Mouse (Mus musculus): ENCODE results near the gene Tmprss11e.

Tmprss11e gene

GRCm38 (mm10) chr5:86745715-86746114, at the start of gene Tmprss11e:
Tmprss11e (minus strand) TSS chr5:86745815.
- DNase-seq (ENCODE audit: low spot score in 2 of 2) = no peak

GRCm38 (mm10) chr5:86792807-86793206, 47.2 kb upstream of the Tmprss11e start:
- DNase-seq (ENCODE audit: low spot score in 2 of 2) = no peak

DNA sequence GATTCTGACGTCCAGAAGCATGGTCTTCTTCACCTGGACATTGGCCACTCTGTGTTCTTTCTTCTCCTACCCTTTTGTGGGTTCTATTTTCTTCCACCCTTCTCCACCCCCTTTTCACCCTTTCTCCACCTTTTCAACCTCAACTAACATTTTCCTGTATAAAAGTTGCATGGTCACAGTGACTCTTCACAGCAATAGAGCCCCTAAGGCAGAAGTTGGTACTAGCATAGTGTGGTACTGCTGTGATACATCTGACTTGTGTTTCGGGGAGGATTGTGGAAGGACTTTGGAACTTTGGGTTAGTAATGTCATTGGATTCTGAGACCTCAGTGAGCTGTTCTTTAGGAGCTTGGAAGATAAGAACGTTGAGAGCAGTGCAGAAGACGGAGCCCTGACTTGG, 46.6 kb upstream of the Tmprss11e start:
- no peak for DNase-seq (ENCODE audit: low spot score in 2 of 2)

DNA sequence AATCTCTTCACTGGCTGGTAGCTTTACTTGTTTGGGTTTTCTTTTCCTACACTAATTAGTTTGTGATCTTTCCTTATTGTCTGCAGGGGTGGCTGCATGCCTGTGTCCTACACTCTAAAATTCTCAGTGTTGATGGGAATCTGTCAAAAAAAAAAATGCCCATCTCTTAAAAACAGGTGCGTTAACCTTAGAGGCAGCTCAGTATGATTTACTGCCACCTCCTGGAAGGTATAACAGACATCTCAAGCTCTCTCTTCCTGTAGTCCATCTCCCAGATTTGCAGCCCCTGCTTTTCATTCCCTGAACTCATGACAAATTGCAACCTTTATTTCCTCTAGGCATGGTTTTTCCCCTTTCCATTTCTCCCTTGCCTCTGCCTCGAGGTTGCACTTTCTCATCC, 44.3 kb upstream of the Tmprss11e start:
- no peak for DNase-seq (ENCODE audit: low spot score in 2 of 2)

GRCm38 (mm10) chr5:86786798-86787197, 41.2 kb upstream of the Tmprss11e start:
- DNase-seq (ENCODE audit: low spot score in 2 of 2) = no peak

DNA sequence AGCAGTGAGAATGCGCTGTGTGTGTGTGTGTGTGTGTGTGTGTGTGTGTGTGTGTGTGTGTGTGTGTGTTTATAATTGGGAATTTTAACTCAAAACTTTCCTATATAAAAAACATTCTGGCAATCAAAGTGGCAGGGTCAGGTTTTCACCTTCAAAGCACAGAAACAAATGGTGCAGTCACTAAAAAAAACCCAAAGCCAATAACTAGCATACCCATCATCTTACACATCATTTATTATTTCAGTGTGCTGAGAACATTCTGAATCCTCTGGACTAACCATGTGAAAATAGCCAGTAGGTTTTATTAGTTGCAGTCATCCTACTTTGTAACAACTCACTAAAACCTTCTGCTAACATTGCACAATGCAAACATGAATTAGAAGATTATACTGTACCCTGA, 38.6 kb upstream of the Tmprss11e start:
- DNase-seq (ENCODE audit: low spot score in 2 of 2) = no peak

GRCm38 (mm10) chr5:86783059-86783458, 37.4 kb upstream of the Tmprss11e start:
- no peak for DNase-seq (ENCODE audit: low spot score in 2 of 2)

GRCm38 (mm10) chr5:86778471-86778870, 32.9 kb upstream of the Tmprss11e start:
- no peak for DNase-seq (ENCODE audit: low spot score in 2 of 2)

DNA sequence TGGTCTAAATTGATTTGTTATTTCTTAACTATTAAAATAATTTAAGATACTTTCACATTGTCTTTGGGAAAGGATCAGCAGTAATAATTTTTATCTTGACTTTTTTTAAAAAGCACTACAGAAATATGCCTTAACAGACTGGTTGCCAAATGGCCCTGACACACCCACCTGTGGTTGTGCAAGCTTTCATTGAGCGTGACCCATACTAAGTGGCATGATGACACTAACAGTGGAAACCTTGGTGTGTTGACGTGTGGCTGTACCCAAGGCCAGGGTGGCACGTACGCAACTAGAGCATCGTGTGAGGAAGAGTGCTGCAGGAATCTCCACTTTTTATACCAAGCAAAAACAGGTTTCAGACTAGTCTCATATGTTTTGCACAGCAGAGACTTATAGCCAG, 31.3 kb upstream of the Tmprss11e start:
- no peak for DNase-seq (ENCODE audit: low spot score in 2 of 2)

DNA sequence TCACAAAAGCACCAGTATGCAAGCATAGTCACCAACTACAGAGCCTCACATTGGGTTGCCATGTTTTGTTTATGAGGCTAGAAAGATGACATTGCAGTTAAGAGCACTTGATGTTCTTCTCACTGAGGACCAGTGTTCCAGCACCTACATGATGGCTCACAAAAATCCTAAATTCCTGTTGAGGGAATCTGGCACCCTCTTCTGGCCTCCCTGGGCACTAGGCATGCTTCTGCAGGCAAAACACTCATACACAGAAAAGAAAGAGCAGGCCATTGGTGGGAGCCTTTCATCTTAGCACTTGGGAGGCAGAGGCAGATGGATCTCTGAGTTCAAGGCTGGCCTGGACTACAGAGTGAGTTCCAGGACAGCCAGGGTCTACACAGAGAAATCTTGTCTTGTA, 25.4 kb upstream of the Tmprss11e start:
- DNase-seq (ENCODE audit: low spot score in 2 of 2) = no peak

GRCm38 (mm10) chr5:86769015-86769658, 23.5 kb upstream of the Tmprss11e start:
- no peak for DNase-seq (ENCODE audit: low spot score in 2 of 2)

GRCm38 (mm10) chr5:86742796-86743195, 2.8 kb downstream of the Tmprss11e start:
- DNase-seq (ENCODE audit: low spot score in 2 of 2) = no peak

DNA sequence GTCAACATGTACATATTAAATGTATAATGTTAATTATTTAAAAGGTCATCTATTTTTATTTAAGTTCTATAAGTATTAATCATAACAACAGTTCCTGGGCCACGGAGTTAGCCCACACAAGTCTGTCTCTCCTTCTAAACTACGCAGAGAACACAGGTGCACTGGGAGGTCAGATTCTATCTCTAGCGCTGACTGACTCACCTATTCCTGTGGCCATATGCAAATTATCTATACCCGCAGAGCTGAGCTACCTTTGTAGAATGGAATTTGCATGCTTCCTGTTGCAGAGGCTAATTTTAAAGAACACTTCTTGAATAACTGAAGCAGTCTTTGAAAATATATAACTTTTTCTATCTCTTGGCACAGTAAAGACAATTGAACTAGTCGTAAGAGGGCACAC, 4.5 kb downstream of the Tmprss11e start:
- no peak for DNase-seq (ENCODE audit: low spot score in 2 of 2)

DNA sequence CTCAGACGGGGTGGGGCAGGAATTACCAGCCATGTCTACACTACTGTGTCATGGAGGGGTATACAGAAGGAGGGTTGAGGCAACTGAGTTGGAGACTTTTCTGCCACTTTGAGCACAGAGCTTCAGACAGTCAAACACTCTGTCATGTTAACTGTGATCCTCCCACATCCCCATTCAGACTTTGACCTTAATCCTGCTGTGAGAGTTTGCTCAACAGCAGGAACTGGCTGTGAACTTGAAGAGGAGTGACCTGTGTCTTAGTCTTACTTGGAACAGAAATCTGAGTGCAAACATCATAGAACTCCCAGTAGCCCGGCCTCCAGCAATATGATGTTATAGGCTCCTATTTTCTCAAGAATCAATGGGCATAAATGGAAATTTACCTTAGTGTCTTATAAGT, 9.8 kb downstream of the Tmprss11e start:
- DNase-seq (ENCODE audit: low spot score in 2 of 2) = no peak

DNA sequence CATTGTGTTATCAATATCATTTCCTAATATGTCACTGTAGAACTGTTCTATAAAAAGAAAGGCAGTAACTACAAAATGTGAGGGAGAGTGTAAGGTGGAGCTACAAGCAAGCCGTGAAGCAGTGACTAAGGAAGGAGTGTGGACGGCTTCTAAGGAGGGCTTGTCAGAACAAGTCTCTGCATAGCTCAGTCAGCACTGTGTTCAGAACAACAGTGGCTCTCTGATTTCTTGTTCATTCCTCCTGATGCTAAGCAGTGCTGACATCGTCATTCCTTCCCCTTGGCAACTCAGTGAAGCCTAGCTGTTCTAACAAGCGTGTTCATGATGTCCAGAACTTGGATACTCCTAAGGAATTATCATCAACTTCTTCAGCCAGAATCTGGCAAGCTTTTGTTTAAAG, 15.0 kb downstream of the Tmprss11e start:
- no peak for DNase-seq (ENCODE audit: low spot score in 2 of 2)

GRCm38 (mm10) chr5:86728574-86728973, 17.0 kb downstream of the Tmprss11e start:
- no peak for DNase-seq (ENCODE audit: low spot score in 2 of 2)

- DNase-seq (ENCODE audit: low spot score in 2 of 2) = no peak
Observed at GRCm38 (mm10) chr5:86727033-86727432, 18.6 kb downstream of the Tmprss11e start.

GRCm38 (mm10) chr5:86725021-86725420, 20.6 kb downstream of the Tmprss11e start:
- DNase-seq (ENCODE audit: low spot score in 2 of 2) = no peak

- DNase-seq (ENCODE audit: low spot score in 2 of 2) = no peak
Observed at GRCm38 (mm10) chr5:86722820-86723460, 22.7 kb downstream of the Tmprss11e start.

- DNase-seq (ENCODE audit: low spot score in 2 of 2) = no peak
Observed at GRCm38 (mm10) chr5:86714967-86715366, 30.6 kb downstream of the Tmprss11e start.

- DNase-seq (ENCODE audit: low spot score in 2 of 2) = no peak
Observed at GRCm38 (mm10) chr5:86704923-86705322, 40.7 kb downstream of the Tmprss11e start.

GRCm38 (mm10) chr5:86684667-86685066, 60.9 kb downstream of the Tmprss11e start:
- peak; percentile 56 to 78 for DNase-seq (ENCODE audit: low spot score in 2 of 2)

DNA sequence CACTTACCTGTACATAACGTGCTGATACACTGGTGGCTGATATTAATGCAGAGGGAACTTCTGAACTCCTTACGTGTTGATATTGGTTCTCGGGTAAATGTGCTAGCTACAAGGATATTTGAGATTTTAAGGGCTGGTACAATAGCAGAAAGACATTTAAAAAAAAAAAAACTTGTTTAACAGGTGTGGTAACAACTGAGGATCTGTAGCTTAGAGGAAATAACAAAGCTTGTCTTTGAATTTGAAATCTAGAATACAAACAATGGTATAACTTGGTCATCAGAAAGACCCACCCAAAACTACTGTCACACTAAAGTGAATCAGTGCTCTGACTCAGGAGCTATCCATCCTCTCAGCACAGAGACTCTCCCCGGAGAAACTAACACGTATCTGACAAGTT, 69.4 kb downstream of the Tmprss11e start, which contains the start of gene Tmprss11b:
Gene Tmprss11b, minus strand, starts transcription at position 101 of the 400 bp plus-strand sequence.
- no peak for DNase-seq (ENCODE audit: low spot score in 2 of 2)

Data from frontal cortex, postnatal 36 days (tissue).